Mouse (Mus musculus): ENCODE measurements around the gene Hsd3b7. TPM values are rescaled to one million over a fixed set of nuclear protein-coding genes. Genes with fewer than 3 reads are reported as not detected.

The Hsd3b7 gene
- total RNA-seq (2021) = 10 to 100 TPM; 15.9 to 16.1 TPM

DNA sequence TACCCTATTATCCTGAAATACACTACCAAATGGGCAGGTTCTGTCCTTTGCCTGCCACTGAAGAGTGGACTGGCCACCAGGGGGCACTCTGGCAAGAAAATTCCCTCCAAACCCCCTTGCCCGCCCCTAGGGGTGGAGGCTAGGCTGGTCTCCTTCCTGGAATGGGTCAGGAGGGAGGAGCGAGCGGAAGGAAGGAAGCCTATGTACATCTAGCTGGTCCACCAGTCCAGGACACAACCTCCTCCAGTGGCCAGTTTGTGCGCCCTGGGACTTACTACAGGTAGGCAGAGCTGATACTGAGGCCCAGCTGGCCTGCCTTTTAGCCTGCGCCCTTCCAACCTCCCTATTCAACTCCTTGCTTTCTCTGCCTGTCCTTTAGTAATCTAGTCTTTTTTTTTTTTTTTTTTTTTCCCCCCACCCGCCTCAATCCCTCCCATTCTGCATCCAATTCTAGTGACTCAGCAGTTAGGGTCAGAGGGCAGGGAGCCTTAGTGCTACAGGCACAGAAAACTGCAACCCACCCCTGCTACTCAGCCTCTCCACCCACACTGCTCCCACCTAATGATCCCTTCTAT lies at the start of gene Hsd3b7:
Gene Hsd3b7, plus strand, starts transcription at position 170 of the 575 bp plus-strand sequence.
- DNase-seq = peak; percentile 95 to 97
- intact Hi-C loops (cut with DNase I) = loop anchor here (1.0 to 5.0 kb wide), 5 partner anchors 16 to 407 kb away; partner anchors contain the start of genes Cox6a2, Zfp646 and Zfp668

GRCm38 (mm10) chr7:127751619-127752018 lies 48.8 kb upstream of the Hsd3b7 start:
- intact Hi-C loops (cut with DNase I) = no loop called here

DNA sequence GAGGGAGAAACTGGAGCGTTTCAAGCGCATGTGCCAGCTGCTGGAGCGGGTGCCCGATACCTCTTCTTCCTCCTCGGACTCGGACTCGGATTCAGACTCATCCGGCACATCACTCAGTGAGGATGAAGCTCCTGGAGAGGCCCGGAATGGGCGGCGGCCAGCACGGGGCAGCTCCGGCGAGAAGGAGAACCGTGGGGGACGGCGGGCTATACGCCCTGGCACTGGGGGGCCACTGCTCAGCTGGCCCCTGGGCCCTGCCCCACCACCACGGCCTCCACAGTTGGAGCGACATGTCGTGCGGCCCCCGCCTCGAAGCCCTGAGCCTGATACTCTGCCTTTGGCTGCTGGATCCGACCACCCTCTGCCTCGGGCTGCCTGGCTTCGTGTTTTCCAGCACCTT lies 48.3 kb upstream of the Hsd3b7 start:
- intact Hi-C loops (cut with DNase I) = no loop called here
- no peak for DNase-seq

More at GRCm38 (mm10) chr7:127751619-127752018, 48.8 kb upstream of the Hsd3b7 start:
- no peak for DNase-seq

- DNase-seq = no peak
- intact Hi-C loops (cut with DNase I) = no loop called here
Measured at GRCm38 (mm10) chr7:127753158-127753557, 47.2 kb upstream of the Hsd3b7 start.

DNA sequence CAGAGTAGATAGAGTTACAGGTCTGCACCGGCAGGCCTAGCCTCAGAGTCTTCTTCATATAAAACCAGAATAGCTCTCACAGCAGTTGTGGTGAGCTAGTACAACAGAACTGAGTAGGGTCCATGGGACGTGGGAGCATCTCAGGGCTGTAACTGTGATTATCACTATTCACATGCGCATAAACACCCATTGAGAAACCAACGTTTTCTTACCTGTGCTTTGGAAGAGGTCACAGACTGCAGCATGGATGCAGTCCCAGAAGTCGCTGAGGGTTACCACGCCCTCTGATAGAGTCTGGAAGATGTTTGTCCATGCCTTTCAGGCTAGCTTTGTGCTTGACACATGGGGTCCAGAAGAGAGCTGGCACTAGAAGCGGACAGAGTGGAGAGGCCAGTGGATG lies 46.7 kb upstream of the Hsd3b7 start:
- DNase-seq = no peak
- intact Hi-C loops (cut with DNase I) = no loop called here

GRCm38 (mm10) chr7:127759716-127760115 lies 40.7 kb upstream of the Hsd3b7 start:
- intact Hi-C loops (cut with DNase I) = loop anchor here (5.0 kb wide), 1 partner anchor 82 kb away; no protein-coding TSS in a partner anchor
- DNase-seq = no peak

DNA sequence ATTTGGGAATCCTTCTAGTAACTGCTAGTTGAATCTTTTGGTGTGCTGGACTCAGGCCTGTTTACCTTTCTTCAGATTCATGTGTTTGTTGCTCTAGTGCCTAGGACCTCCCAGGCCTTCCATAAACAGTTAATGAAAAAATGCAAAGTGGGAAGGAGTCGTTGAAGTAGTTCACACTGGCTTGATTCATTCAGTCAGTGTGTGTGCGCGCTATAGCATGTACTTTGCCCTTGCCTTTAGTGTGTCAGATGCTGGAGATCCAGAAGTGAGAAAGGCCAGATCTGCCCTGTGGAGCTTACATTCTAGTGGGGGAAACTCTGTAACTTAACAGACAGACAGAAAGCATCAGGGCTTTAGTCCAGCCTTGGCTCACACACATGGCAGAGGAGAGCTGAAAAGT lies 39.9 kb upstream of the Hsd3b7 start:
- DNase-seq = no peak
- intact Hi-C loops (cut with DNase I) = loop anchor here (5.0 kb wide), 1 partner anchor 83 kb away; no protein-coding TSS in a partner anchor

- intact Hi-C loops (cut with DNase I) = loop anchor here (5.0 kb wide), 1 partner anchor 84 kb away; no protein-coding TSS in a partner anchor
- DNase-seq = peak; percentile 83 to 87
Measured at GRCm38 (mm10) chr7:127761026-127761425, 39.4 kb upstream of the Hsd3b7 start.

DNA sequence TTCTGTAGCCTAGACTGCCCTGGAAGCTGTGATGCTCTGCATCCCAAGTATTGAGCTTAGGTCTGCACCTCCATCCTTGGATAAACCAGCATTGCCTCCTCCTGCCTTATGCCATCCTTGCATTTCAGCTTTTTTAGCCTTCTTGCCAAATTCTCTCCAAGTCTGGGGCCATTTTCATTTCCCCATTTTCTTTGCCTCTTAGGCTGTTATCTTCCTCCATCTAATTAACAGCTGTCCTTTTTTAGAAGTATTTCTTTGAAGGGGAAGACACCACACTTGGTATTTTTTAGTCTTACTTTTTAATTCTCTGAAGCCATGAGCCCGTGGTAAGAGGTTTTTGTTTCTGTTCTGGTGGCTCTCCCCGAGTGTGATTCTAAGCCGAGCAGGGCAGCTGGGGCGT lies 36.8 kb upstream of the Hsd3b7 start:
- intact Hi-C loops (cut with DNase I) = loop anchor here (5.0 kb wide), 1 partner anchor 86 kb away; no protein-coding TSS in a partner anchor
- DNase-seq = no peak

DNA sequence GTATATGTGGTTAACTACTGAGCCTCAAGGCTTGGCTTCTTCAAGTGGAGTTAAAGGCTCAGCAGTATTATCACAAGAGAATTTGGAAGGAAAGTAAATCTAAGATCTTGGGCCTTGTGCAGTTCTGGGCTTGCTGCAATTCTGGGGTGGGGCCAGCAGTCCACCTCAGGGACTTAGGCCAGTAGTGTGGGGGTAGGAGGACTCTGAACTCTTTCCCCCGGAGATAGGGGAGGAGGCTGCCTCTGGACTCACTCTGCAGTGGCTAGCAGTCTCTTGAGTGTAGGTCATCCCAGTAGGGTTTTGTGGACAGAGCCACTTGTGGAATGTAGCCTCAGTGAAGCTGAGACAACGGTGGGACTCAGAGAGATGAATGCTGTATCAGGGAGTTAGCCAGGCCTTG lies 34.6 kb upstream of the Hsd3b7 start:
- intact Hi-C loops (cut with DNase I) = no loop called here
- no peak for DNase-seq

DNA sequence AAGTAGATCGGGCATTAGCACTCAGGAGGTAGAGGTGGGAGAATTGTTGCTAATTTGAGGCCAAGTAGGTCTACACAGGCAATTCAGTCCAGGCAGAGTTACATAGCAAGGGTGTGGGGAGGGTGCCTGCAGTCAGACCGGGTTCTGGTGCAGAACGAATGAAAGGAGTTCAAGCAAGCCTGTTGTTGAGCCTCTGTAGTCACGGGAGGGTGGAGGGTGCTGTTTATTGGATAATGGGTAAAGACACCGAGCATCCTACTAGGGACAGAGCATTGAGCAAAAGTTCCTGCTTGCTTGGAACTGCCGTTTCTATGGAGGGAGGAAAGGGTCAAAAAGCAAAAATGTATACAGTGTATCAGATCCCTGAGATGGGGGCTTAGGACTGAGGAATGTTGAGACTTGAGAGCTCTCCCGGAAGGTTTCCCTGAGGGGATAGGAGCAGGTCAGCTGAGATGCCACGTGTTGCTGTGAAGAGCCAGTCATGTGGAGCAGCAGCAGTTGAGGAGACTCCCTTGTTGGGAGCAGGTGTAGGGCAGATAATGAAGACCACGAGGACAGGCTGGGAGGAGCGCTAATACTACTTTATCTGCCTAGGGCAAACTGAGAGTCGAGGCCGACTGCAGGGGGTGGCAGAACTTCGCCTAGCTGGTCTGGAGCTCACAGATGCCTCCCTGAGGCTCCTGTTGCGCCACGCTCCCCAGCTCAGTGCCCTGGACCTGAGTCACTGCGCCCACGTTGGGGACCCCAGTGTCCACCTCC lies 33.4 kb upstream of the Hsd3b7 start:
- DNase-seq = no peak
- intact Hi-C loops (cut with DNase I) = no loop called here

- intact Hi-C loops (cut with DNase I) = no loop called here
- DNase-seq = no peak
Measured at GRCm38 (mm10) chr7:127767671-127768345, 32.6 kb upstream of the Hsd3b7 start.

DNA sequence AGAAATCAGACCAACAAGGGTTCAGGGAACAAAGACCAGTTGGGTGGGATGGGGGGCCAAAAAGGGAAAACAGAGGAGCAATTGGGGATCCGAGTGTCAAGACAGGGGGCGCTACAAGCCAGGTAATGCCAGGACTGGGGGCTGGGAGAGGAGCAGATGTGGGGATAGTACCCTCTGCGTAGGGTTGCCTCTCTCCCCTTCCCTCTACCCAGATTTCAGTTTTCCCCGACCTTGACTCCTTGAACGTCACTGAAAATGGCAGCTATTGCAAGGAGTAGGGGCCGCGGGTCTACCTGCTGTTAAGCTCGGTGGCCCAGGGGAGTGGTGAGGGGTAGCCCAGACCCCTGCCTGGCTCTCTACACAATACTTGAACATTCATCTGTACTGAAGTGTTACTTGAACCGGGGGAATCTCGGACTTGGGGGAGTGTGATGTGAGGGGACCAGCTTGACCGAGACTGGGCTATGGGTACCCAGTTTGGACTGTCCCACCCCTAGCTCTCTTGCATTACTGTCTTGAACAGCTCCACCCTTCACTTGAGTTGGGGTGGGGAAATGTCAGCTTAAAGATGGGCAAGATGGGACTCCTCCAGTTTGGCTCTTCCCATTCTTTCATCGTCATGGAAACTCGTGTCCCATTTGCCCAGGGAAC lies 31.9 kb upstream of the Hsd3b7 start:
- no peak for DNase-seq
- intact Hi-C loops (cut with DNase I) = no loop called here

- intact Hi-C loops (cut with DNase I) = no loop called here
Measured at GRCm38 (mm10) chr7:127768997-127769593, 31.3 kb upstream of the Hsd3b7 start.

DNA sequence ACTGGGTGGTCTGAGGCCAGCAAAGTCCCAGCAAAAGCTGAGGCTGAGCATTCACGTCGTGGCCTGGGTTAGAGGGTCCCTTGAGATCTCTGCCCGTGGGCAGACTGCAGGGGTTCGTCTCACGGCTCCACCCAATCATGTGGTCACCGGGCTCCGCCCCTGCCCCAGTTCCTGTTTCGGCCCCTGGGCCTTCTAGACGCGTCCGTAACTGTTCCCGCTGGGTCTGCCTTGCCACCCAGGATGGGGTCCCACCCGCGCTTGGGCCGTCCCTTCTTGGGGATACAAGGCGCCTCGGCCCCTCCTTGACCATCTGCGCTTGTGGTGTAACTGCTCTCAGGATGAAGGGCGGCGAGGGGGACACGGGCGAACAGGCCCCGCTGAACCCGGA lies 30.8 kb upstream of the Hsd3b7 start, which contains the start of gene Orai3:
Gene Orai3, plus strand, starts transcription at position 165 of the 388 bp plus-strand sequence.
- intact Hi-C loops (cut with DNase I) = loop anchor here (5.0 kb wide), 1 partner anchor 168 kb away; no protein-coding TSS in a partner anchor
- peak; percentile 92 for DNase-seq

More at GRCm38 (mm10) chr7:127768997-127769593, 31.3 kb upstream of the Hsd3b7 start:
- peak; percentile 97 to 98 for DNase-seq

DNA sequence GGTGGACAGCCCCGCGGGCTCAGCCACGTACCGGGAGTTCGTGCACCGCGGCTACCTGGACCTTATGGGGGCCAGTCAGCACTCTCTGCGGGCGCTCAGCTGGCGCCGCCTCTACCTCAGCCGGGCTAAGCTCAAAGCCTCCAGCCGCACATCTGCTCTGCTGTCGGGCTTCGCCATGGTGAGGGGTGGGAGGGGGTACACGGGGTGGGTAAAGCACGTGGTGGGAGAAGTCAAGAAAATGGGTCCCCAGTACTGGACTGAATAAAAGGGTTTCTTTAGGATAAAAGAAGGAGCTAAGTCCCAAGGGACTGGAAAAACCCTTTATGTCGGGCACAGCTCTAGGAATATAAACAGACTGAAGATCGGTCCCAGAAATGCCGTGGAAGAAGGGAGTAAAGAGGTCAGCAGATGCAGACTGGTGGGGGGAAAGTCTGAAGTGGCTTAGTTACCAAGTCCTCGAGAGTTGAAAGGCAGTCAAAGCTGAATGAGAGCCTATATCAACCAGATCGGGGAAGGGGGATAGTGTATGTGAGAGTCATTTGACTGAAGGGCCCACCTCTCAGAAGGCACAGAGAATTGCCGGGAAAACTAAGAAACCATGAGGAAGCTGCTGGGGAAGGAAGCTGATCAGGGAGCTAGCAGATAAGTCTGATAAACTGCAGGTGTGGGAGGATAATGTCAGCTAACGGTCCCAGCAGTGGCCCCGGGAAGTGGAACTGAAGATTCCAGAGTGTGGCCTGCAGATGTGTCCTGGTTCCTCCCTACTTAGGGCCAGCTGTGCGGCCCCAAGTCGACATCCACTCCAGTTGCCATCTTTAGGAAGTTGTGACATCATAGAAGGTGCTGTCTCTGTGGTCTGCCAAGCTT lies 30.1 kb upstream of the Hsd3b7 start:
- intact Hi-C loops (cut with DNase I) = loop anchor here (5.0 kb wide), 1 partner anchor 167 kb away; no protein-coding TSS in a partner anchor
- DNase-seq = peak in 1 of 2 experiments; percentile 32

DNA sequence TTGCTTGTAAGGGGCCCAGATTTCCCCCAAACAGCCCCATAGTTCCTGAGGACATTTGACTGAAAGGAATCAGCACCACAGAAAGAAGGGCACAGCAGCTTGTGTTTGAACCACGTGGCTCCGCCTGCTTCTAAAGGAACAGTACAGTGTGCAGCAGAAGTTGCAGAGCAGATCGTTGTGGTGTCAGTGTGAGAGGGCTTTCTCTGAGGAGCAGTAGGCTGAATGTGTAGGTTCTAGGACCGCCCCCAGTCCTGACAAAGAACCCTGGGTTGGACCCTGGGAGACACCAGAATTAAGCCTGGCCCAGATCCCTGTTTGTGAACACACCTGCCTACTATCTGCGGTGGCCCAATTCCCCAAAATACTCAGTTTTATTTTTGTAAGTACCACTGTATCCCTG lies 29.1 kb upstream of the Hsd3b7 start:
- intact Hi-C loops (cut with DNase I) = loop anchor here (5.0 kb wide), 1 partner anchor 166 kb away; no protein-coding TSS in a partner anchor
- no peak for DNase-seq

DNA sequence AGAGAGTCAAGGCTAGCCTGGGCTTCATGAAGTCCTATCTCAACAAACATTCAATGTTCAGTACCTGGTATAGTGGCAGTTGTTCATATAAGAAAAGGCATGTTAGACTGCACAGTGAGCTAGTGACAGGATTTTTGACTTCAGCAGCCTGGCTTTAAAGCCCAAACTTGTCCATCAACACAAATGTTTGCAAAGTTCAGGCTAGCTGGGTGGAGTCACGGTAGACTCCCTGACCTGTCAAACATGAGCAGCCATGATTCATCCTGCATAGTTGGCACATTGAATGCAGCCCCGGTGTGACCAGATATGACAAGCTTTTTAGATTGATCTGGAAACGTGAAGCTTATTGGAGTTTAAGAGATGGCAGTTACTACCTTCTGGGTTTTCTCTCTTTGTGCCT lies 28.3 kb upstream of the Hsd3b7 start:
- intact Hi-C loops (cut with DNase I) = loop anchor here (5.0 kb wide), 1 partner anchor 165 kb away; no protein-coding TSS in a partner anchor
- no peak for DNase-seq

GRCm38 (mm10) chr7:127772557-127772956 lies 27.8 kb upstream of the Hsd3b7 start:
- intact Hi-C loops (cut with DNase I) = loop anchor here (5.0 kb wide), 1 partner anchor 165 kb away; no protein-coding TSS in a partner anchor
- no peak for DNase-seq
